Mouse (Mus musculus): ENCODE measurements around the gene Slc38a6.

The Slc38a6 gene

DNA sequence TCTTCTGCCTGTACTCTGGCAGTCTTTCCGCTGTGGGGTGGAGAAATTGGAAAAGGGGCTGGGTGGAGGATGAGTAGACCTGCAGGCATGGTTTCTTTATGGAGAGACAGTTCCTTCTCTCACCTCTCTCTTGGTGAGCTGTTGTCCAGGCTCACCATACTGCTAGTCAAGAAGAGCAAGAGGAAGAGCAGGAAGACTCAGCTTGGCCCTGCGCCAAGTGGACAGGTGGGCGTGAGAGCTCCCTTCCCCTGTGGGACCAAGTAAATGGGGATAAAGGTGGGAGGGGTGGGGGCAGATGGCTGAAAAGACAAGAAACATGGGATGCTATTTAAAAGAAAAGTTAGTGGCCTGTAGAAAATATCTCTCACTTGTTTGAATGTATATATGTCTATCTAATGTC lies 71.2 kb downstream of the Slc38a6 start:
- DNase-seq, result no peak

DNA sequence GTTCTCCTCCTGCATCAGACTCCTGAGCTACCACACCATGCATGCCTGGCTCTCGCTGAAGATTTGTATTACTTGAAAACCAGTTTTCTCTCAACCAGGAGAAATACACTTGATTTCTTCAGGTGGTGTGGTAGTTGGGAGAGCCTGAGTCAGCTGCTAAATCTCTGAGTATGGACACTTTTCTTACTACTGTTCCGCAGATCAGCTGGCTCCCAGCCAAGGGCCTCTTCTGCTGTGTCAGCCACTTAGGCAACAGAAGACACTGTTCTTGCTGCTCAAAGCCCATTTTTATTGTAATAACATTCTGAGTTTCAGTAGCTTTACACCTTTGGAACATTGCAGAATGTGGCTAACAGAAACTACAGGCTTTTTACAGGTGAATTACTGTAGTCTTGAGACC lies 72.1 kb downstream of the Slc38a6 start:
- no peak for DNase-seq

DNA sequence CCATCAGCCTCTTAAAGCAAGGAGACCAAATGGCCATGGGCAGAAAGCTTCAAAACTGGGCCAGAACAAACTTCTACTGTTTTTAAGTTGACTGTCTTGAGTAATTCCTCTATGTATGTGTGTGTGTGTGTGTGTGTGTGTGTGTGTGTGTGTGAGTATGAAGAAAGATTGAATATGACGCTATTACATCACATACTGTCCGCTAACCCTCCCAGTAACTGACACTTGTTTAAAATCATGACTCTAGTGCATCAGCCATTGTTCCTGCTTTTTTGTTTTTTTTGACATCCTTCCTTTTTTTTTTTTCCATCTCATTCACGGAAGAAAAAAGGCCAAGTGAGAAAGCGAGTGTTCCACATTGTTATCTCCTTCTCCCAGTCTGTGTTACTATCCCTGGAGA lies 72.9 kb downstream of the Slc38a6 start:
- no peak for DNase-seq

DNA sequence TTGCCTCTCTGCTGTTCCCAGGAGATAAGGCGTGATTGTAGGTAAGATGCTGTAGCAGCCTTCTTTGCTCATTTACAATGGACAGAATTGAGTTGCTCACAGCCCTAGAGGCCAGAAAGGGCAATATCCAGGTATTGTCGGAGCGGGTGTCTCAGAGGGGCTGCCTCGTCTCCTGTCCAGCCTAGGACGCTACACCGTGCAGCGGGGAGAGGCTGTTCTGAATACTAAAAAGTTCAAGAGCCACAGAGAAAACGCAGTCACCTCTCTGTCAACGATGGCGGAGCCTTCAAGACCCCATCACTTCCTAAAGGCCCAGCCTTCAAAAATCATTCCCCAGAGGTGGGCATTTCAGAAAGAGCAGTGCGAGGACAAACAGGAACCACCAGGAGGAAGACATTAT lies 74.6 kb downstream of the Slc38a6 start:
- no peak for DNase-seq

DNA sequence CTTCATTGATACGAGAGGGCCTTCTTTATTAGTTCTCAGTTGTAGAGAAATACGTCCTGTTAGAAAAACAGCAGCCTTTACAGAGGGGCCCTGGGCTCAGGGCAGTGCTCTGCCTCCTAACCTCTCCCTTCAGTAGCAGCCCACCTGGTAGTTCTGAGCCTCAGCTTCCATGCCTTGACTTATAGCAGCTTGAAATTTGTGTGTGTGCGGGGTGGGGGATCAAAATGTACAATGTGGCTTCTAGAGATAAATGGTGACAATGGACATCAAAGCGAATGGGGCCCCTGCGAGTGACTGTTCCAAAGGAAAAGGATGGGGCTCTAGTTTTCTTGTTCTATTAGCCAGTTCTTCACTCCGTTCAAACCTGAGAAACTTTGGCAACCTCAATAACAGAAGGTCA lies 76.8 kb downstream of the Slc38a6 start:
- DNase-seq, result no peak

DNA sequence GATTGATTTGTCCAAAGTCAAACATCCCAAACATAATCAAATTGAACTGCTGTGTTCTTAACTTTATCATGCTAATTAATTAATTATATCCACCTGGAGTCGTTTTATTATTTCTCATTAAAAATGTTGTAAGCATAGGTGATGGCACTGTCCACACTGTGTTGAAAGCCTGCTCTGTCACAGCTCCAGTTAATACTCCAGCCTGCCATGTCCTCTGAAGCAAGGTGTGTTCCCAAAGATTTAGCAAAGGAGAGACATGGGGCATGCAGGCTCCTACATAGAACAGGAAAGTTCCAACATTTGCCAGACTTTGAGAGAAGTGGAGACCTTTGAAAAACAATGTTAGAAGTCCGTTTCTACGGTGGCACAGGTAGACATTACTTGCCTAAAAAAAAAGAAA lies 77.4 kb downstream of the Slc38a6 start:
- no peak for DNase-seq

DNA sequence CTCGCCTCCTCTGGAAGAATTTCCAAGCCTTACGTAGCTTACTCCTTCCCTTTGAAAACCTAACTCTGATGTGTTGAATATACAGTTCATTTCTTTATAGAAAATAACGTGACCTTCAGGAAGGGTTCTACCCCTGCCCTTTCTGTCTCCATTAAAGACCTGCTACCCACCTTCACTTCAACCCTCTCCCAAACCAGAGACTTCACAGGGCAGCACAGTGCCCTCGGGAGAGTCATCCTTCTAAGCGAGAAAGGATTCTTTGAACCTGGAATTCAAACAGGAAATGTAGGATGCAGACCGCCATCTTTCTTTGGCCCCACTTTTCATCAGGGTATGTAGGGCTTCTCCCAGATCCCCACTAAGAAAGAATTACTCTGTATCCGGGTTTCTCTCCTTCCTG lies 80.0 kb downstream of the Slc38a6 start:
- DNase-seq, result no peak

DNA sequence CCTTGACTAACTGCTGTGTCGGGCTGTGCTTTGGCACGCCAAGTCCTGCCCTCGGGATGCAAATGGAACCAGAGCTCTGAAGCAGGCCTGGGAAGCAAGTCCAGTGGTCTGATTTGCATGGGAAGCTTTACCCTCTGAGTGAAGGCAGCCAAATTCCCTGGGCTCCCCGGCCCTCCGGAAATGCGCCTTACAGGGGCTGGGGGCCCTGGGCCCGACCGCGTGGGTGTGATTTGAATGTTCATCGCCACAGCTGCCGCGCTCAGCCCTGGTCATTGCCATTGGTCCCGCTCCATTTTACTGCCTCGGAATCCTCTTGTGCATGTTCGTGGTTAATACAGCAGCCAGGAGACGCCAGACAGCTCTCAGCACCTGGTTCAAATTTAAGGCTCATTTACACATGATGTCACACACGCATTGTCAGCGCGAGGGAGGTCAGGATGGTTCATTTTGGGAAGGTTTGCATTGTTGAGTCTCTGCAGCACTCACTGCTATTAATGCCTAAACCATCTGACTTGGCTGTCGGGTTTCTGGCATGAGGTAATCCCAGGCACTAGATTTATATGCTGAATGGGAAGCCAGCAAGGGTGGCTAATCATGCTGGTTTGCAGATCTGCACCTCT lies 81.0 kb downstream of the Slc38a6 start:
- DNase-seq, result no peak

DNA sequence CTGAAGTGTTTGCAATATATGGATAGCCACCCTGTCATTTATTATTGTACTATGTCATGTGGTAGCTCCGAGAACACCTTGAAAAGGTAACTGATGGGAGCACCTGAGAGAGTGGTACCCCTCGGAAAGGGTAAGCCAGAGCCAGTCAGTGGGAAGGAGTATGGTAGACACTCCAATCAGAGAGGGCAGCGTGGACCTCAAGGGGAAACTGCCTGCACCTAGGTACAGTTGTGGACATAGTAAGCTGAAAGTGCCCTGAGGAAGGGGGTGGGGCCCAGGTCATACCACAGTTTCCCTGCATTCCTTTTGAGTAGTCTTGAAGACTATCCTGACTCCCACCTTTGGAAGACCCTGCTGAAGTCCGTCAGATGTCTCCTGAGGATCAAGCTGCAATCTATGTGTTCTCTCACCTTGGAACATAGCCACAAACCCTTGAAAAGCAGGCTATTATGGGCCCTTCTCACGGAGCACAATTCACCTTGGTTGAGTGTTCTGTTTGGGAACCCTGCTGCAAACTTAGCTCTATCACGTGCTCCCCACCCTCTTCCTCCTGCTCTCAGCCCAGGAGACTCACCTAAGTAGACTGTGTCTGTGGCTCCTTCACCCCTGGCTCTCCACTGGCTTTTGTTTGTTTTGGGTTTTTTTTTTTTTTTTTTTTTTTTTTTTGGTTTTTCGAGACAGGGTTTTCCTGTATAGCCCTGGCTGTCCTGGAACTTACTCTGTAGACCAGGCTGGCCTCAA lies 82.5 kb downstream of the Slc38a6 start:
- no peak for DNase-seq

DNA sequence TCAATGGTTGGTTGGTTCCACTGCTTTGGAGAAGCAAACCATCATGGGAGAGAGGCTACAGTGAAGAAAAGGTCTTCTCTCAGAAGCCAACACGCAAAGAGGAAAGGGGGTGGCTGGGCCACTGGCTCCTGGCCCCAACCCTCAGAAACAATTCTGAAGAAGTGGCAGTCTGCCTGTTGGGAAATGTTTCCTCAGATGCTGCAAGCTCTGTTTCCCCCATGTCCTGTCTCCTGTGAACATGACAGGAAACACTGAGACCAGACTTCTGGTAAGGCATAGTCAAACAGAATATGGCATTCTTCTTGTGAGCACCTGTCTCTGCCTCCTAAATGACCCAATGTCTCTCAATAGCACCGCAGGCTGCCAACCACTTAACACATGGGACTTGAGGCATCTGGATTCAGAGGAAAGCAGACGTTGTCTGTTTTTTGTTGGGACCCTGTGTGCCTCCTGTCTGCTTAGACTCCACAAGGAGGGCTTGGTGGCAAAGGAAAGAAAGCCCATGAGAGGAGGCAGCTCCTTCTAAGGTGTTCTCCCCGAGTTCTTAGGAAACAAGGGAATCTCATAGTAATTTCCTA lies 83.9 kb downstream of the Slc38a6 start:
- no peak for DNase-seq

DNA sequence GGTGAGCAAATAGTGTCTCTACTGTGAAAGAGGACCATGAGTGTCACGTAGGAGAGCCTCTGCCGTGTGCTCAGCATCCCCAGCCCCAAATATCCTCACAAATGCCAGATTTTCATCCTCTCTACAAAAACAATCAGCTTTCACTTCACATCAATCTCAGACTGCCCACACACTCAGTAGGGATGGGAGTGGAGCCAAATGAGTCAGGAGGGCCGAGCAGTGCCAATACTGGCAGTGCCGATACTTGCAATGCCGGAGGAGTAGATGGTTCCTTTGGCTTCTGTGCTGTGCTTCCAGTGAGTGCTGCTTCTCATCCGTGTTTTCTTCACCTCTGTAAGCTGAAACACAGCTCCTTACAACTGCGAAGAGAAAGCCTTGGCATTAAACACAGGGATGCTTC lies 84.6 kb downstream of the Slc38a6 start:
- DNase-seq, result no peak

DNA sequence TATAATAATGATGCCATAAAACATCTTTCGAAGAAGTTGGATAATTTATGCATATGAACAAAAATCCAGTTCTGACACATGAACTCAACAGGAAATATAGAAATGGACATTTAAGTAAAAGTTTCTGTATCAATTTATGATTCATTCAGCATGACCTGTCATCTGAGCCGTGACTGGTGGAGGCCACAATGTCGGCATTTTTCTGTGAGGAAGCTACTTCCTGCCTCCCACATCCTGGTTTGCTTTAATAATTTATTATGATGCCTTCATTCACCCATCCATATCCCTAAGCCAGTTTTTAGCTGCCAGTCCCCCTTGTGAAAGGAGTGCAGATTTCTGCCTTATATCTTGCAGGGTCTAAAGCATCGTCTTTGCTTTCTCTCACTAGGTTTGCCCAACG lies 91.4 kb downstream of the Slc38a6 start:
- no peak for DNase-seq

DNA sequence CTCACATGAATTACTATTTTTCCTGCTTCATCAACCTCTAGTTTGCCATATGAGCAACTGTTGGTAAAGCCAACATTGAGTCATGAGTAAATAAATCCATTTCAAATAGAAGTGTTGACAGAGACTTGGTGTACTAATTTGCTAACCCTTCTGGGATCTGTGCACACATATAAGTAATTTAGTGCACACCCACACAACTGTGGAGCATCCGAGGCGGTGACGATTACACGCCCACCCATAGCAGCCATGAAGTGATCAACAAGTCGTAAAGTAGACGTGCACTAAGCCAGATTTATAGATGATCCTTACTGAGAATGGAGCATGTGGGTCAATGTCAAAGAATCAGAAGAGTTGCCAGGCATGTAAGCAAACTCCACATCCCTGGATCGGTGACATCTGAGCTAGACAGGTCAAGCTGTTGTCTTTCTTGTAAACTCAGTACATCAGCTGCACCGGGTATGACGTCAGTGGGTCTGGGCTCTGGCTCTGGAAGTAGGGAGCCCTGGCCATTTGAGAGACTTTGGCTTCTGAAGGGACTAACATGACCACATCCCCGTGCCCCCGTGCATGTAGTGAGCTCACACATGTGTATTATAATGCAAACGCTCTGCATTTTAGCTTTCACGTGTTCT lies 92.3 kb downstream of the Slc38a6 start:
- DNase-seq, result no peak

DNA sequence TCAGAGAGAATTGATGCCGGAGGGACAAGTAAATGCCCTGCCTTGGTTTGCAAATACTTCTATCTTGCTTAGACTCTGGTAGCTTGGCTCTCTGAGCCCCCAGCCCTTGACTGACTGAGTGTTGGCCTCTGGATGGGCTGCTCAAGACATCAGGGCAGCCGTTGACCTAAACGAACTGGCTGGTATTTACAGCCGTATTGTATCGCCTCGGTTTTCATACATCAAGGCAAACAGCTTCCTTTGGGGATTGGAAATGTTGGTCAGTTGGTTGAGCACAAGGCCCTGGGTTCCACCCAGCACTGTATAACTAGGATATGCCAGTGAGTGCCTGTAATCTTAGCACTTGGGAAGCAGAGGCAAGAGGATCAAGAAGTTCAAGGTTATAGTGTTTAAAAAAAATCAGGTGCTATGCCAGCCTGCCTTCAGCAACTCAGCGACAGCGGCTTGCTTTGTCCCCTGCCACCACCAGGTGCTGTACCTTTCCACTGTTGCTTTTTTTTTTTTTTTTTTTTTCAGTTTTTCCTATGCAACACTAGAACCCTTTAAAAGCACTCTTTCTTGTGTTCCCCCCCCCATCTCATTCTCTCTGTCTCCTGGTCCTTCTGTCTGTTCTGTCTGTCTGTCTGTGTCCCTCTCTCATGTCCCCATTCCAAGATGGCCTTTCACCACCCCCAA lies 94.2 kb downstream of the Slc38a6 start:
- DNase-seq, result no peak

DNA sequence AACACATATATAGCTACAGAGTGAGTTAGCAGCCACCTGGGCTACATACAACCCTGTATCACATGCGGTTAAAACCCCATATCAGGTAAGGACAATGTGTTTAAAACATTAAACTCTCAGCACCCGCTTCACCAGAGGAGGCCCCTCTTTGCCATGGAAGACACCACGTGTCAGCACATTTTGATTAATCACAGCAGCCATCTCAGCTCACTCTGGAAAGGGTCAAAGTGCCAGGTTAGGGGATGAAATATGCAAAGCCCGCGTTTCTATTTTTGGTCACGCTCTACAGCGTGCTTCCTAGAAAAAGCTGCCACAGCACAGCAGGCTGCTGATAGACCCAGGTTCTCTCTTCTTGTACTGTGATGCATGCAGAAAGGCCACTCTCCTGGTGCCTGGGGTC lies 94.9 kb downstream of the Slc38a6 start:
- no peak for DNase-seq

DNA sequence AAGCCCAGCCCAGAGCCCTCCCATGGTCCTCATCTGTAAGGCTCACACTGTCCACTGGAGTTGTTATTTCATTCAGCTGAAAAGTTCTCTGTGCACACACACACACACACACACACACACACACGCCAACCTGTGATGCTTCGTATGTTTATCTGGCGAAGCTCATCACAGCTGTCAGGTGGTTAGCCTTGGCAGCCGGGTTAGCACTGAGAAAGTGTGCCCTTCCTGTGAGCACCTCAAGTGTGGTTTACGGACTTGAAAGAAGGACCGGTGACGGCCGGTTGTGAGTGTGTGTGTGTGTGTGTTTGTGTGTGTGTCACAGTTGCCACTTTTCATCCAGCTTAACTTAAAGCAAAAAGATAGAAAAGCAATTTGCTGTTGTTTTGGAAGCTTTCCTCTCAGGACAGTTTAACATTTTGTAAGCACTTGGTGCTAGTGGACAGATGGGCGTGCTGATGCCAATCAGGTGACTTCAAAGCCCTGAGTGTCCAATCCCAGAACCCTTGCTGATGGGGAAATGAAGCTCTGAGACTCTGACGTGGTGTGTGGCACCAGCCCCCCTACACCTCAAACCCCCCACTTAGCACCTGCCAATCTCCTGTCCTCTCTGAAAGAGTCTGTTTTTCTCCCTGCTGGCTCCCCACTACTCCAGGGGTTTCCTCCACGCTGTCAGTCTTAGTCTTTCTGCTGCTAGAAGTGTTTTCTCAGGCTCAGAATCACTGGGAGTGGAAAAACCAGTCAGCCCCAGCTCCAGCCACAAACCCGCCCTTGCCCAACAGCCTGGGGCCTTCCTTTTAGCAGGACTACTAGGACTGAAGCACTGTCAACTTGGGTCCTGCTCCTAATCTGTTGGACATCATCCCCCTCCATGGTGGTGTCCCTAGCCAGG lies 96.0 kb downstream of the Slc38a6 start:
- no peak for DNase-seq

DNA sequence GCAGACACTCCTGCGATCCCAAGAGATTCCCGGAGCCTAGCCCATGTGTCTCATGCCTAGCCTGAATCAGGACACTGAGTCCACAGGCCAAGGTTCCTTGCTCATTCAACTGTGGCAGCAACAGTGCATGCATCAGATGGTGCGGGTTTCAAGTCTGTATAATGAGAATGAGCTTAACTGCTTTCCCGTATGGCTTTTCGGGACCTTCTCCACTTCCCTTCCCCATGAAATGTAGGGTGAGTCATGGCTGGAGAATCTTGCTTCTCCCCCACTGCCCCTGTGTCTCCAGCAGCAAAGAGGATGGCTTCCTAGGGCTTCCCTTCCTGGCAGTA lies 96.6 kb downstream of the Slc38a6 start:
- no peak for DNase-seq

DNA sequence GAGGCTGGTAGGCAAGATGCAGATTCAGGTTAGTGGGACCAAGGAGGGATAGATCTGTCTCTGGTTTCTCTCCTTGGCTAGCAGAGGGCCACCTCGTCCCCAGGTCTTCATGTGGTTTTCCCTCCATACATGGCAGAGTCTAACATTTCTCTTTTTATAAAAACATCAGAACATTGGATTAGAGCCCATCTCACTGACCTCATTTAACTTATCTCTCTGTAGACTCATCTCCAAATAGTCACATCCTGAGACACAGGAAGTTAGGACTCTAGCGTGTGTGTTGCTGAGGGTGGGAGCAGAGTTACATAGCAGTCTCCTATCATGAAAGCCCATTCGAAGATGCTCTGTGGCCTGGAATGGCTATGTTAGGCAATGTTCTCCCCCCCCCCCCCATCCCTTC lies 97.3 kb downstream of the Slc38a6 start:
- DNase-seq, result no peak

DNA sequence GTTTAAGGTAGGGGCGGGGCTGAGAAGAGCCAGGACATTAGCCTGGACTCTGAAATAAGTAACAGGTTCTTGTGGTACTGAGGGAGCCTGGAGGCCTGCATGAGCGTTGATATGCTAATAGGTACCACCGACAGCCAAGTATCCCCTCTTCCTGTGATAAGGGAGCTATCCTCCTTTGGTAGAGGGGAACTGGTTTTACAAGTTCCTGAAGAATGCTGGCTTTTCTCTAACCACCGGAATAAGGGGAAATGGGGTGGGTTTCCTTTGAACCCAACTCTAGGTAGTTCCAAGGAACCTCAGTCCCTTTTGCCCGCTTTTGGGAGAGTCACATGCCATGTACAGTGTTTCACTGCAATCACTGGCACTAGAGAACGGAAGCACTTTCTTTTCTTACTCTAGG lies 98.2 kb downstream of the Slc38a6 start:
- DNase-seq, result no peak

DNA sequence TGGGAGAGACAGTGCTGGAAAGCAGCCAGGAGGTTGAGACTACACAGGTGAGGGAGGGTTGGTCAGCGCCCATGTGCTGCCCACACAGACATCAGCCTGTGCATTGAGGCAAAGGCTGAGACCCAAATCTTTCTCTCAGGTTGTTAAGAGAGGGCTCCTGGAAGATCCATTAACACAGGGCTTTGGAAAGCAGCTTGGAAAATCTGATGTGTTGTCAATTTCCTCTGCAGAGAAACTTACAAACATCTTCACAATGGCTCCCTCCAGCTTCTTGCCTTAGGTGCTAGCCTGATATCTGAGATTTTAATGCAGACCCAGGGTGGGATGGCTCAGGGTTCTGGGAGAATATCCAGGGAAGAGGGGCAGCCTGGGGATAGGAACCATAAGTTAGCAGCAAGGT lies 105.9 kb downstream of the Slc38a6 start:
- DNase-seq, result no peak

DNA sequence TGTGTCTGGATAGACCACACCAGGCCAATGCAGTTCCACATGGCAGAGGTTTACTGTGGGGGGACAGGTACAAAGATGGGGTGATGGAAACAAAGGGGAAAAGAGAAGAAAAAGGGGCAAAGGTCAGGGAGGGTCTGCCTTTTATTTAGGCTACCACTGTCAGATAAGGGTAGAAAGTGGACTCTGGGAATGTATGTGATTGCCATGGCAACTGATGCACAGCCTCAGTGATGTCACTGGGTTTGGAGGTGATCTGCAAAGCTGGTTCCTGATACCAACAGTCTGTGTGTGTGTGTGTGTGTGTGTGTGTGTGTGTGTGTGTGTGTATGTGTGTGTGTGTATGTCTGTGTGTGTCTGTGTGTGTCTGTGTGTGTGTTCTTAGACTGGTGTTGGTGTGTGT lies 106.4 kb downstream of the Slc38a6 start:
- no peak for DNase-seq

DNA sequence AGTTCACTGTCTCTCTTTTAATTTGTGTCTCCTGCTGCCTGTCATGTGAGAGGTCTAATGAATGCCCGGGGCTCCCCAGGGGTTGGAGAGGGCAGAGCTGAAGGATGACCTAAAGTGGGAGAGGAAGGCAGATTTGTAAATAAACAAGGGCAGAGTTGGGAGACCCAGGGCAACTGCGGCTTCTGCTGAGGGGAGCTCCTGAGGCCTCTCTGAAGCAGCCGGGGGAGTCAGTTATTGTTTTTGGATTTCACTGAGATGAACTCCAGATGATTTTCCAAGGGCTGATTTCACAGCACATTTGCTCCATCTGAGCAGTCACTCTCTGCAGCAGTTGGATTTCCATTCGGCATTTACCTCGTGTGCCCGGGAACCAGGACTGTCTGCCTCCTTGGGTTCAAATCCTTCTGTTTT lies 107.3 kb downstream of the Slc38a6 start:
- no peak for DNase-seq

DNA sequence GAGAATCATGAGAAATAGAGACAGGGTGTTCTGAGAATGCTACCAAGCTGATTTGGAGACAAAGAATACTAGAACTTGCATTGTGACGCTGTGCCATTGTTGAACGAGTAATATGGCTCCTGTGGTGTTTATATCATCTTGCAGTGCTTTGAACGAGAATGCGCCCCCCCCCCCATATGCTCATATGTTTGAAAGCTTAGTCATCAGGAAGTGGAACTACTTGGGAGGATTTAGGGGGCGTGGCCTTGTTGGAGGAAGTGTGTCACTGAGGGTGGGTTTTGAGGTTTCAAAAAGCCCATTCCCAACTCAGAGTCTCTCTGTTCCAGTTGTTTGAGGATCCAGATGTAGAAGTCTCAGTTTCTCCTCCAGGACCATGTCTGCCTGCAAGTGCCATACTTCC lies 108.0 kb downstream of the Slc38a6 start:
- DNase-seq, result no peak
